Mouse (Mus musculus) cerebellum, adult 2 months (tissue): ENCODE data around the gene C330021F23Rik.

Source experiments
- CTCF ChIP-seq: fragments of 200-500 bp; IDR thresholded peaks from 2 replicates; pipeline ENCODE4 v1.5.1; 2011; ENCODE audit warnings: low read depth, mild to moderate bottlenecking, control low read depth, low read length, moderate library complexity, borderline replicate concordance; ENCODE audit not compliant: insufficient read depth
- POLR2A ChIP-seq: fragments of 200-500 bp; IDR thresholded peaks from 2 replicates; pipeline ENCODE4 v1.6.1; 2011; ENCODE audit warnings: low read length, control low read depth, borderline replicate concordance; ENCODE audit not compliant: insufficient read depth

GRCm38 (mm10) chr8:3607822-3608221 lies 40.0 kb downstream of the C330021F23Rik start:
- TF ChIP-seq CTCF (no peak), POLR2A (no peak)
